Mouse (Mus musculus): ENCODE measurements at regions not wholly inside any gene's neighbourhood (a gene's known extent, or its start where the extent isn't known, plus 50 kb on each side); places are given as distances from the start of the nearest gene placed in this dataset.

DNA sequence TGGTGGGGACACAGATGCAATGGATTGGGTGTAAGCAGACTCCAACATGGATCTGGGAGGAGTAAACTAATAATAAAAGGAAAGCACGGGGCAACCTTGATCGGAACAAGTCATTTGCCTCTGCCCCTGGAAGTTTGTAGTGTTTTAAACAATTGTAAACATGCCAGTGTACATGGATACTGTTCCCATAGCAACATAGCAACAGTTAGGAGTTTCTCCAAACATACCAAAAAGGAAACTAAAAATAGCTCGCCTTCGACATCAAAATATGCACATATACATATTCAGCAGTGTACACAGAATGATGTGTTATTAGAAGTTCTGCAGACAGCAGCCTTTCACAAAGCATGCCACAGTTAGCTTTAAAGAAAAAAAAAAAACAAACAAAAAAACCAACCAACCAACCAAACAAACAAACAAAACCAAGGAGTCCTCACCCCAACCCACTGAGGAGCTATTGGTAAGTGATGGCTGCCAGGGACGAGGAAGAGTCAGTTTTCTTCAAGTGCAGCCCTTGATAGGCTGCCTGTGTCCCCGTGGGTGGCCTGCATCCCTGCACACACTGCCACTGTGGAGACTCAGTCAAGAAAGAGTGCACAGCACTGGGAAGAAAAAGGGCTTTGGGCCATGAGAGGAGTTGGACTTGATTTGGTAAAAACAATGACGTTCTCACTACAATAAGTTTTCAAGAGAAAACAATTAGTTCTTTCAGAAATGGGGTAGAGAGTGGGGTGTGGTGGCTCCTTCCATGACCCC lies 54.8 kb upstream of the Peli1 start:
- no peak for DNase-seq (ENCODE audit: low read depth, low spot score)

DNA sequence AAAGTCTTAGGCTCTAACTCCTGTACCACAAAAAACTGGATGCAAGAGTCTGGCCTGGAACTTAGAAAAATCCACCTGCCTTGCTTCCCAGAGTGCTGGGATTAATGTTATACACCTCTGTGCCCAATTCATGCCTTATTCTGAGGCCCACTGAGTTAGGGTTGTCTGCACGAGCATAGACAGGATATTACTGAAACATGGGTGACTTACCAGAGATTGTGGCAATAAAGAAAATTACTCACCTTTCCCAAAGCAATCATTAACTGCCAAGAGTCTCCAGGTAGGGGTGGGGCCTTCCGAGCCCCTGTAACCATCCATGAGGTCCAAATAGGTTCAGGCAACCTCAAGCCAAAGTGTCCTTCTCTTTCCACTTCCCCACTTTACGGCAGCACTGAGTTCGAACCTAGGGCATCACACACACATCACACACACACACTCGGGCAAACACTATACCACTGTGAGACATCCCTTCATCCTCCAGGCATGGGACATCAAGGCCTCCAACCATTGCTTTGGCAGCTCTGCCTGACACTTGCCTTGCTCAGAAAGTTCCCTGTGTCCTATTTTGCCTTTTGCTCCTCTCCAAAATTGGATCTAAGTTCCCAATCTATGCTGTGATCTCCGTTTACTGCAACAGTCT lies 53.7 kb upstream of the Peli1 start:
- no peak for DNase-seq (ENCODE audit: low read depth, low spot score)

GRCm38 (mm10) chr11:21041201-21041600 lies 49.9 kb upstream of the Peli1 start:
- DNase-seq (ENCODE audit: low read depth, low spot score): no peak

All from skeletal muscle tissue, adult 2 months (tissue).